Comparison of ENCODE assay signal across 12 mouse cellular contexts in genomic region chr9:74793394-74793793, GRCm38 (mm10).
"Had no signal": no experiment of that assay in that cellular context is flagged by ENCODE, and none has a peak within 500 bp of the region (broad histone marks: within the 10 kb centered on the region; RNA-seq: fewer than 3 reads in every experiment).

No protein-coding gene starts in this region.

- H3K4me3 ChIP-seq: kidney, embryonic 15.5 days; limb, embryonic 13.5 days; midbrain, embryonic 13.5 days; myocyte; neural tube, embryonic 15.5 days had no signal

- H3K27ac ChIP-seq: kidney, embryonic 15.5 days; limb, embryonic 13.5 days; midbrain, embryonic 13.5 days; neural tube, embryonic 15.5 days had no signal

- H3K27me3 ChIP-seq: kidney, embryonic 15.5 days; midbrain, embryonic 13.5 days; neural tube, embryonic 15.5 days had no signal

- H3K4me1 ChIP-seq: kidney, embryonic 15.5 days; limb, embryonic 13.5 days; midbrain, embryonic 13.5 days had no signal

- H3K9me3 ChIP-seq: kidney, embryonic 15.5 days; limb, embryonic 13.5 days; midbrain, embryonic 13.5 days; neural tube, embryonic 15.5 days had no signal

- H3K9ac ChIP-seq: kidney, embryonic 15.5 days; limb, embryonic 13.5 days; midbrain, embryonic 13.5 days; neural tube, embryonic 15.5 days had no signal

- DNase-seq: kidney, adult 2 months; kidney, postnatal 14 days; left cerebral cortex, postnatal 4 days; lung, adult 18-20 months; thymus, adult 18-20 months; thymus, postnatal 25 days had no signal

- H3K4me2 ChIP-seq: kidney, embryonic 15.5 days; limb, embryonic 13.5 days; midbrain, embryonic 13.5 days; neural tube, embryonic 15.5 days had no signal

- H3K36me3 ChIP-seq: kidney, embryonic 15.5 days; limb, embryonic 13.5 days; midbrain, embryonic 13.5 days; neural tube, embryonic 15.5 days had no signal

- ATAC-seq: intestine, embryonic 16.5 days; midbrain, embryonic 13.5 days had no signal
